Mouse (Mus musculus) kidney, adult 8-10 months (tissue): ENCODE measurements around the gene Clec10a.

Experiments used
- DNase-seq, 2 experiments: peaks; one replicate each; pipeline ENCODE4 v3.0.0; 2022

The Clec10a gene

GRCm38 (mm10) chr11:70218741-70219470 is 62.9 kb downstream of the Clec10a start:
- DNase-seq: peak in 1 of 2 experiments; percentile 44

- no peak for DNase-seq
Measured at GRCm38 (mm10) chr11:70219873-70220272, 63.9 kb downstream of the Clec10a start.

- no peak for DNase-seq
Measured at GRCm38 (mm10) chr11:70220323-70220722, 64.3 kb downstream of the Clec10a start.
